Mouse (Mus musculus) G1E-ER4 (cell line): ENCODE data around the gene Carf. TPM values are rescaled to one million over a fixed set of nuclear protein-coding genes. Genes with fewer than 3 reads are reported as not detected.

ENCODE experiments used
- GATA1 ChIP-seq: IDR thresholded peaks from one replicate; pipeline ENCODE4 v1.8.0; 2012; ENCODE audit warnings: low read length, inconsistent platforms
- polyA plus RNA-seq: library from polyadenylated mRNA; stranded (reverse); fragments of >175 nt; gene quantifications from 2 replicates; pipeline ENCODE4 v1.2.3, GENCODE M21; 2012

Carf gene
- polyA plus RNA-seq = 0.91 and 0.98 TPM in 2 replicates

DNA sequence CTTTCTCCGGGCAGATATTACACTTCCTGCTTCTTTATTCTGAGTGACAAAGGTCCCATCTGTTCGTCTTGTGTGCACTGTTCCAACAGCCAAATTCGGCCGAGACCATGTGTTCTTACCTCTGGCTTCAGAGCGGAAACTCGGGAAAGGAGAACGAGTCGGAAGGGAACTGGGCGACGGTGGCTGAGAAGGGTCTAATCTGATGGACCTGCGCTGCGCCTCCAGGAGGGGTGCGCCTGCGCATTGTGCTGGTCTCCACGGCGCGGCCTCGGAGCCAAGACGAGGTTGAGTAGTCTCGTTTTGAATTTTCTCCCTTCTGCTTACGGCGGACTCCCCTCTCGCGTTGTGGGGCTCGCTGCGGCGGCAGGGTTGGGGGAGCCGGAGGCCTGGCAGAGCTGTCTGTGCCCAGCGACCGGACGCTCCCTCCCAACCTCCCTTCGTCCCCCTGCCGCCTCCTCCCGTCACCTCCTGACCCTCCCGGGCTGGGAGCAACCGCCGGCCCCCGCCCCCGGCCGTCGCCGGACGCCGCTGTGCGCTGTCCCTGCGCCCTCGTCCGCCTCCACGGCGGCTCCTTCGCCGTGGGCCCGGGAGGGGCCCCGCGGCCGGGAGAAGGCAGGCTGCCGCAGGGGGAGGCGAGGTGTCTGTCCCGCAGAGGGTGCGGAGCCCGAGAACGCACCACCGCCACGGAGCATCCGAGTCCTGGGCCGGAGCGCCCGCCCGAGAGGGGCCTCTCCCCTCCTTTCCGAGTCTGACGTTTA, at the start of gene Carf, which contains the start of gene Wdr12:
Gene Carf, plus strand, starts transcription at position 224 of the 758 bp plus-strand sequence.
Gene Wdr12, minus strand, starts transcription at position 622 of the 758 bp plus-strand sequence.
- TF ChIP-seq GATA1 = no peak

DNA sequence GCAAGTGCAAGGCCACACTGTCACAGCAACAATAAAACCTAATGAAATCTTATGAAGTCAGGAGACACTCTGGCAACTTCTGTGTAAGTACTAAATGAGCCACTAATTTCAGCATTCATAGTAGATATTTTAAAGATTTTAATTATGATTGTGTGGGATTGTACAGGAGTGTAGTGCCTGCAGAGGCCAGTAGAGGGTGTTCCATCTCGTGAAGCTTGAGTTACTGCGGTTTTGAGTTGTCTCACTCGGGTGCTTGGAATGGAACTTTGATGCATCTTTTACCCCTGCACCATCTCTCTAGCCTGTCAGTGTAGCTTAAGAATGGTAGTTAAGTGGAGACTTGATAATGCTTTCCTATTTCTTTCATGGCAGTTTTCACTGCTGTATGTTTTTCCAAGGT, 43.4 kb upstream of the Carf start:
- no peak for TF ChIP-seq GATA1

DNA sequence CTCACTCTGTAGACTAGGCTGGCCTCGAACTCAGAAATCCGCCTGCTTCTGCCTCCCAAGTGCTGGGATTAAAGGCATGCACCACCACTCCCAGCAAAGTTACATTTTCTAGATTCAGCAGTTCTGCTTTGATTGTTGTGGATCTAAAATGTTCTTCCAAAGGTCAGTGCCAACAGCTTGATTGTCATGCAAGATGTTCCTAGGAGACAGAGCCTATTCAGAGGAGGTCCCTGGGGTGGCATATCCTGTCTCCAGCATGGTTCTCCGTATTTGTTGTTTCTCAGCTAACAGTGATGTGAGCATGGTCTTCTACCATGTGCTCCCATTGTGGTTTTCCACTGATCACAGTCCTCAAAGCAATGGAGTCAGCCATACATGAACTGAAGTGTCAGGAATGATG, 41.7 kb upstream of the Carf start:
- TF ChIP-seq GATA1 = no peak

DNA sequence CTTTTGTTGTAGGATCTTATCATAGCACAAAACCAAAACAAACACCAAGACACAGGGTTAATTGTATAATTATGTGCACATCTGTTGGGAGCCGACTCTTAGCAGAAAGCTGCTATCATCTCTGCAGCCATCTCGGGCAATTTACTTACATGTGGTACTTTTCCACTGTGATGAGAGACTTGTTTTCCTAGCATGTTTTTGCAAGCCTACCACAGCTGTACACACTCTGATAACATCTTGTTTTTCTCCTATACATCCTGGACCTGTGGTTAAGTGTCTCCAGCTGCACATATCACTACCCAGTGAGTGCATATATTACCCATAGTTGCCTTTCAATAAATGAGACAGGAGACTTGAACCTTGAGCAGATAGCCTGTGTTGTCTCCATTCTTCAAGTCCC, 23.1 kb upstream of the Carf start:
- no peak for TF ChIP-seq GATA1

DNA sequence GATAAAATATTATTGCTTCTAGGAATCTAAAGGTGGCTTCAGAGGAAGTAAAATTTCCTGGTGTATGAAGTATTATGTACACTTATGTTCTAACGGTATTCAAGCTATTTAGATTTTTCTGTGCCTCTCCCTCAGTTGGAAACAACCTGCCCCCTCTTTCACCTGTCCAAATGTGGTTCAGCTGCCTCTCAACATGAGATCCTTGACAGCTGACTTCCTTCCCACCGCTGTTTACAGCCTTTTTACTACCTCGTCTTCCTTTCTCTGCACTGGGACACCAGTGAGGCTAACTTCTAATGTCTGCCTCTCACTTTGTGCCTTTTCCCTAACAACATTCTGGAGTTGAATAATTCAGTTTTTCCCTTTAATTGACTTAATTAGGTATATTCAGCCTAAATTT, 22.5 kb upstream of the Carf start:
- no peak for TF ChIP-seq GATA1

DNA sequence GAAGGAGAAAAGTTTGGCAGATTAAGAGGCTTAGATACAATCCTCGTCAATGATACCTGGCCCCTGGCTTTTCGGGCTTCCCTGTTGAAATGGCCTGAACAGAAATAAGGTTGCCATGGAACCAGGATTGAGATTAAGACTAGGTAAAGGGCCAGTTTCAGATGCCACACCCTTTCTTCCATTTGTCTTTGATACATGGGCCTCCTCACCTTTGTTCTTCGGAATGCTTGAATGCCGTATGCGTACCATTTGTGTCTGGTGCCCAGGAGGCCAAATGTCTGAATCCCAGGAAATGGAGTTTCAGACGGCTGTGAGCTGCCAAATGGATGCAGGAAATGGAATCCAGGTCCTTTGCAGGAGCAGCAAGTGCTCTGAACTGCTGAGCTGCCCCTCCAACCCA, 21.6 kb upstream of the Carf start:
- no peak for TF ChIP-seq GATA1

DNA sequence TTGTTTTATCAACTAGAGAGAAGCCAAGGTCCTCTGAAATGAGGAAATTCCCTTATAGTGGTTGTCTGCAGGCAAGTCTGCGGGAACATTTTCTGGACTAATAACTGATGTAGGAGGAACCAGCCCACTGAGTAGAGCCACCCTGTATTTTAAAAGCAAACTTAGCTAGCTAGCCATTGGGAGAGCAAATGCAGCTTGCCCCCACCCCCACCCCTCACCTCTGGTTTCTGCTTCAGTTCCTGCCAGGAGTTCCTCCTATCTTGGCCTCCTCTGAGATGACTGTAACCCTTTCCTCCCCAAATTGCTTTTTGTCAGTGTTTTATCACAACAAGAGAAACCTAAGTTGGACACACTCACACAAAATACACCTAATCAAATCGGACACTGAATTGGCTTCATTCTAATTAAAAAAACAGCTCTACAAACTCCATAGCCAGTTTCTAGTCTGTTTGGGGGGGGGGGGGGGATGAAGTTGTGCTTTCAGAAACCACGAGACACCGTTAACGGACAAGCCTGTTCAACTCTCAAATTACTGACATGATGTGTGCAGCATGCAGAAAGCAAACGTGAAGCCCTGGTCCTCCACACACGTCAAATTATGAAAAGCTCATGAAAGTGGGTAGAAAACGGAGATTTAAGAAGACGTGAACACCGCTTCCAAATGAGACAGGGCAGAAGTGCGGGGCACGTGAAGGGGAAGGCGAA, 1.3 kb upstream of the Carf start:
- no peak for TF ChIP-seq GATA1

DNA sequence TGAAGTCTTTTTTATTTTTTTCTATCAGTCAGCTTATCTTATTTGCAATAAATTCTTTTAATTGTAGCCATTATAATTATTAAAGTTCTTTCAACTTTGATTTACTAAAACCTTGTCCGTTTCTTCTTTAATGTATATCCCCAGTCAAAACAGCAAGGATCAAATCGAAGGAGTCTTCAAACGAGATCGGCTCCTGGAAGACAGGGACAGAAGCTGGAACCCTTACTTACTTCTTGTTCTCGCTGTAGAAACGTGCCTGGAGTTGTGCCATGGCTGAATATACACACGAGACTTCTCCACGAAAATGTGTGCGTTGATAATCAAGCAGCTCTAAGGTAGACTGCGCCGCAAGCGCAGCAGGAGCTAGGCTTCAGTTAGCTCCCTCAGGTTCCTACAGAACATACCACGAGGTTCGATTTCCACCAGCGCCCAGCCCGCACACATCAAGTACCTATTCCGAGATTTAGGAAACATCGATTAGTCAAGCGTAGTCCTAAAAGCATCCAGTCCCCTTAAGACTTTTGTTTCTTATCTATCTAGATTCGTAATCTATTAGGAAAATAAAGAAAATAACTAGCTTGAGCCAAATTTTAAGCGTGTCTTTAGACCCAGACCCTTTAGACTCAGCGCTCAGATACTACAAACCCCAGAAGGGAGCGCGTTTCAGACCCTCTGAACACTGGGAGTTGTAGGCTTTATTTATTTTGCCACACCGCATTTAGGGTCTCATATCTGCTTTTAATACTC, 597 bp upstream of the Carf start:
- TF ChIP-seq GATA1 = no peak

DNA sequence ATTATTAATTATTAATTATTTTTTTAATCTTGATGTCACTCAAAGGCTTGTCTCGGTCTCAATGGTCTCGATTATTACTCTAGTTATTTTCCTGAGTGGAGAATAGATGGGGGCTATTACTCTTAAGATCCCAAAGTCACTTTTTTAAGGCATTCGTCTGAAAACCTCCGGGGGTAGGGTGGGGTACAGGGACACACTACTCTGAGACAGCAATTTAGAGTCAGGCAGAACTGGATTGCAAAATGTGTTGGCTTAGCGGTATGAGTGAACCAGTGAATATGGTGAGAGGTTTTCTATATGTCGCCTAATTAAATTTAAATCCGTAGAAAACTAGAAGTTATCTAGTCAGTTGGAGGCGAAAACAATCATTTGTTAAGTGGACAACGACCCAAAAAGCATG, 792 bp downstream of the Carf start:
- no peak for TF ChIP-seq GATA1

DNA sequence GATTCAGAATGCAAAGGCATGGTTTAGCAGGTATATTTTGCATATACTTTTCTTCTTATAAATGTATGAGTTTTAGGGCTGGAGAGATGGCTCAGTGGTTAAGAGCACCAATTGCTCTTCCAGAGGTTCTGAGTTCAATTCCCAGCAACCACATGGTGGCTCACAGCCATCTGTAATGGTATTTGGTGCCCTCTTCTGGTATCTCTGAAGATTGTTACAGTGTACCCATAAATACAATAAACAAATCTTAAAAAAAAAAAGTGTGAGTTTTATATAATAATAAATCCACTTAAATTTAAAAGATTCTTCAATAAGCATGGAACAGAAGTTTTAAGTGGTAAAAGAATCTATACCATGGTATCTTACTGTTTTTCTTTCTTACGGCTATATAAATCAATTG, 6.5 kb downstream of the Carf start:
- TF ChIP-seq GATA1 = no peak

DNA sequence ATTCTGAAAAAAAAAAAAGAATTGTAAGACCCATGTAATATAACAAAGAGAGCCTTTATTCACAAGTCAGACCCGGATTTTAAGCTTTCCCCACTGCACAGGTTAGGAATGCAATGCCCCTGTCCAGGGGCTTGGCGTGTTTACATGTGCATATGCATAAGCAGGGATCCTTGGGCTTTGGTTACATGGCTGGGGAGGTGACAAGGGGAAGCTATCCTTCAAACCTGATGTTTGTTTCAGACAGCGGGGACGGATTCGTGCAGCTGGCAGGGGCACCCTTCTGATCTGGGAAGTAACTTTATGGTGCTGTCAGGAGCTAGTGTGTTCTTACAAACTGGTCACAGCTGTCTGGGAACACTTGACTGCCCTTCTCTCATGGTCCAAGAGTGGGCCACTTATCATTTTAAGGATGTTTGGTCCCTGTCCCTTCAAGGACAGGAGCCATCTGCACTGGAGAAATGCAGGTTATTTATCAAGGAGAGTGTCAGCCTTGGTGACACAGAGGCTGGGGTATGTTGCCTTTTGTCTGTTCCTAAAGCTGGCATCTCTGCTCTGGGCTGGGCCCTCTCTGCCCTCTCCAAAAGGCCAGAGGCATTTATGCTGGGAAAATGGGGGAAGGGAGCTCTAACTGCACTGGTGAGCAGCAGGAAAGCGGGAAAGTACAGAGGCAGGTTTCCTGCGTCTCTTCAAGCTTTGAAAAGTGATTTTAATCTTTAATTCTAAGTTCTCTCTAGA, 19.8 kb downstream of the Carf start:
- TF ChIP-seq GATA1 = no peak

DNA sequence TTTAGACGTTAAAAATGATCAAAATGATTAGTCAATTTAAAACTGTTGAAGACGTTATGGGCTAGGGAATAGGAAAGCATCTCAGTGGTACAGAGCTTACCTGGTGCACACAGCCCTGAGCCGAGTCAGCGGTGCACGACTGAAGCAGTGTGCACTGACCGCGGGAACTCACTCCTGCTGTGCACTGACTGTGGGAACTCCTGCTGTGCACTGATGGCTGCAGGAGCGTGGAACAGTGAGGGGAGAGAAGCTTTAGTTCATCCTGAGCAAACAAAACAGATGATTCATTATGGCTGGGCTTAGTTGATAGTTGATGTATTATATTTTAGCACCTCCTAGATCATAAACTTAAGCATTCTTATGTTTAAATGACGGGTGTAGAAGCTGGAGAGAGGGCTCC, 39.3 kb downstream of the Carf start:
- no peak for TF ChIP-seq GATA1

DNA sequence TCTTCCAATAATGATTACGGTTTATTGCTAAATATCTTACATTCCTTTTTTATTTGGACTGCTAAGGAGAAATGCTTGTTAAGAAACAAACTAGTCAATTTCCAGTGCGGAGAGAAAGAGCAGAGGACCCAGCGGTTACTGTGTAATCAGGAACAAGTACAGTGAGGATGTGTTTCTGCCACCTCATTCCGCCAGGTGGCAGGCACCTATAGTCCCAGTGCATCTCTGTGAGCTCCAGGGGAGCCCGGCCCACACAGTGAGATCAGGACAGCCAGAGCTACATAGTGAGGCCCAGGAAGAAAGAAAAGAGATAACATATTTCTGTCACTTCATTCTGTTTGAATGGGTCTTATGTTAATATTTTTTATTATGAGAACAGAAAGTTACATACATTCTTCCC, 54.7 kb downstream of the Carf start:
- no peak for TF ChIP-seq GATA1

DNA sequence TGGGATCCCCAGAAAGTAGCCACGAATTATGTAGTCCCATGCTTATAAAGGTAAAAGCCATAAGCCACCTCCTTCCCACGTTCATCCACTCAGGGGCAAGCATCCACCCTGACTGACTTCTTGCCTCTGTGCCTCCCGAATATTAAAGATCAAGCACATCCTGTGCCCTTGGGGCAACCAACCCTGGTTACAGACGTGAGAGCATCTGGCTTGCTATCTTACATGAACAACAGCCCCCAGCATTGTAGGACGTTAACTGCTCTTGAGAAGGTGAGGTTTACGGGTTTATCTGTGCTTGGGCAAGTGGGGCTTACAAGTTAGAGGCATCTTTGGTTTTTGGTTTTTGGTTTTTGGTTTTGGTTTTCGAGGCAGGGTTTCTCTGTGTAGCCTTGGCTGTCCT, 58.6 kb downstream of the Carf start:
- no peak for TF ChIP-seq GATA1

DNA sequence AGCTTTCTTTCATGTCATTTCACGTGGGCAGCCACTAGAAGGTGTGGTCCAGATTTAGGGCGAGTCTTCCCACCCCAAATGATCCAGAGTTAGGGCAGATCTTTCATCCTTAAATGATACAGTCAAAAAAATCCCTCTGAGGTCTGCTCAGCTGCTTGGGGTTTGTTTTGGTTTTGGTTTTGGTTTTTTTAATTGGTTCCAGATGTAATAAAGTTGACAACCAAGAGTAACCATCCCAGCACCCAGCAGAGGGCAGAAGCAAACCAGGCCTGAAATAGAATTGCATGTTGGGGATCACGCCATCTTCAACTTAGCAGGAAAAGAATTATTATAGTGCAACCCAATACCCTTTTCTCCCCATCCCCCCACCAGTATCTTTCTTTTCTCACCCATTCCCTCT, 60.4 kb downstream of the Carf start:
- no peak for TF ChIP-seq GATA1

DNA sequence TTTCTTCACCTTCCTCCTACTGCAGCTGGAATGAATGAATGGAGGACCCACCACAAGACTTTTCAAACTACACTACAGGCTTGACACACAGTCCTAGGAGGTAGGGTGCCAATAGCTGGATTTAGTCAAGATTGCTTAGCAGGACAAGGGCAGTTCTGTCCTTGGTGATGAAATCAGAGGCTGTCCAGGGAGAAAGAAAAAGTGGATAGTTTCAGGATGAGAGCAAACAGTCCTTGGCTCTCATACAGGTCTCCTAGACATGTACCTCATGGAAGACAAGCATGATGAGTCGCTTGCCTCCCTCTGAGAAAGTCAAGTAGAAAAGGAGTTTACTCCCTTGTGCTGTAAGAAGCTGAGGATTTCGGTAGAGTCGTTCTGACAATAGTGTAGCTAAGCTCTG, 65.6 kb downstream of the Carf start:
- TF ChIP-seq GATA1 = no peak
